In genomic region chr8:91569874-91570273, GRCm38 (mm10) we compare ENCODE assay signal across 11 mouse cellular contexts.
DNase-seq lines count a peak whose midpoint lies in the region; TF ChIP-seq lines count a peak whose summit lies in the region.
"Had no signal": no experiment of that assay in that cellular context is flagged by ENCODE, and none has a peak within 500 bp of the region (broad histone marks: within the 10 kb centered on the region; RNA-seq: fewer than 3 reads in every experiment).

No protein-coding gene starts in this region.

- H3K9me3 ChIP-seq in heart, embryonic 10.5 days: no peaks in the 10 kb centered on the region
- H3K9me3 ChIP-seq: liver, embryonic 15.5 days had no signal

- no peak for TF ChIP-seq CTCF in left cerebral cortex, adult 2 months (IDR thresholded peaks at IDR 0.05)
- TF ChIP-seq CTCF in testis, adult 2 months (IDR thresholded peaks at IDR 0.05; ENCODE audit: control insufficient read depth, insufficient read depth, insufficient replicate concordance, low read depth, low read length): no peak

- intact Hi-C loops in heart, postnatal 10 days (cut with DNase I): no loop called here
- intact Hi-C loops in left cerebral cortex, adult 2 months (cut with DNase I): no loop called here

- H3K27ac ChIP-seq in heart, embryonic 10.5 days: peak overlapping the region; percentile 80
- peak overlapping the region; percentile 9; the same call in 1 of the 2 replicates for H3K27ac ChIP-seq in left cerebral cortex, adult 2 months
- H3K27ac ChIP-seq in testis, adult 2 months (ENCODE audit: control insufficient read depth, insufficient read depth, low read depth, low read length): no peak overlapping the region
- H3K27ac ChIP-seq: hindbrain, postnatal 0 days; liver, embryonic 15.5 days had no signal

- no peak for DNase-seq in heart, embryonic 10.5 days (ENCODE audit: low spot score)
- no peak for DNase-seq in heart, postnatal 10 days
- DNase-seq in left cerebral cortex, adult 2 months (ENCODE audit: extremely low spot score in 1 of 2, low spot score in 2 of 2): no peak
- DNase-seq in left cerebral cortex, adult 9 months (ENCODE audit: low spot score in 2 of 2): no peak
- DNase-seq in testis, postnatal 10 days (ENCODE audit: low spot score): no peak
- DNase-seq in yolk sac, embryonic 10.5 days (ENCODE audit: low spot score): peak; percentile 32
- DNase-seq in cerebellum, adult 8-10 months: no peak
- DNase-seq: cerebellum, adult 2 months had no signal

- peak overlapping the region; percentile 38 for H3K4me3 ChIP-seq in heart, embryonic 10.5 days
- H3K4me3 ChIP-seq in left cerebral cortex, adult 2 months: no peak overlapping the region
- peak overlapping the region; percentile 15 for H3K4me3 ChIP-seq in testis, adult 2 months (ENCODE audit: control insufficient read depth, low read depth, low read length)
- H3K4me3 ChIP-seq: liver, embryonic 15.5 days had no signal

- TF ChIP-seq POLR2A in testis, adult 2 months (IDR thresholded peaks at IDR 0.05; ENCODE audit: control insufficient read depth, low read depth, low read length): no peak

- H3K27me3 ChIP-seq in heart, embryonic 10.5 days (ENCODE audit: insufficient read depth, poor library complexity, severe bottlenecking): no peaks in the 10 kb centered on the region
- H3K27me3 ChIP-seq in testis, adult 2 months (ENCODE audit: control insufficient read depth, insufficient read depth, low read length): no peaks in the 10 kb centered on the region
- H3K27me3 ChIP-seq: liver, embryonic 15.5 days had no signal

- H3K36me3 ChIP-seq in heart, embryonic 10.5 days: no peaks in the 10 kb centered on the region
- H3K36me3 ChIP-seq in testis, adult 2 months (ENCODE audit: control insufficient read depth, insufficient read depth, low read length): no peaks in the 10 kb centered on the region
- H3K36me3 ChIP-seq: liver, embryonic 15.5 days had no signal

- peaks cover 71% of the 10 kb centered on the region for H3K4me1 ChIP-seq in heart, embryonic 10.5 days
- H3K4me1 ChIP-seq in testis, adult 2 months (ENCODE audit: control insufficient read depth, insufficient read depth, low read length): no peaks in the 10 kb centered on the region; the same call in none of the 2 replicates

- 17% methylated on average over 11 of the region's 11 CpGs for WGBS in heart, embryonic 10.5 days
